Mouse (Mus musculus) monocyte, adult 2 months (primary cell): ENCODE data around the gene Gm428.
"Not testable (repeated sequence)": the region's sequence is repeated elsewhere in the genome, so short reads cannot be mapped to it uniquely, and the experiment has no call there.

Experiments
- DNase-seq, 2 experiments: peaks; one replicate each; pipeline ENCODE4 v3.0.0; 2022; ENCODE audit warnings: low spot score in 2 of 2, low read depth in 1 of 2

Gm428 gene

GRCm38 (mm10) chr4:73683216-73683615, at the start of gene Gm428:
Gene Gm428, plus strand, starts transcription at chr4:73683516.
- DNase-seq, result not testable (repeated sequence)

DNA sequence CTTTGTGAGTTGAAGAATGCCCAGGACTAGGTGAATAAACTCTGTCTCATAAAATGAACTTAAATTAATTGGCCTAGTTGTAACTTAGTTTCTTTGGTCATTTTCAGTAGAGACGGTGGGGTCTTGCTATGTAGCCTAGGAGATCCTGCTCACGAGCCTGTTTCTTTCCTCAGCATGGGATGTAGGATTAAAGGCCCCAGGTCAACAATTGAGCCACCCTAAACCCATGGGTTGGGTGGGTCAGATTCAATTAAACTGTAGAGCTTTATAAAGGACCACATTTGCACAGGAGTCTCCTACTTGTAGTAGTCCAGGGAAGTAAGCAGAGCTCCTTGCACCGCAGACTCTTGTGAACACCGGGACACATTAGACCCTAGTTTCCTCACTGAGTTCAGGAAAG, 45.5 kb upstream of the Gm428 start, which contains the start of gene Gm11236:
Gene Gm11236, plus strand, starts transcription at position 301 of the 400 bp plus-strand sequence.
- DNase-seq, result not testable (repeated sequence)

DNA sequence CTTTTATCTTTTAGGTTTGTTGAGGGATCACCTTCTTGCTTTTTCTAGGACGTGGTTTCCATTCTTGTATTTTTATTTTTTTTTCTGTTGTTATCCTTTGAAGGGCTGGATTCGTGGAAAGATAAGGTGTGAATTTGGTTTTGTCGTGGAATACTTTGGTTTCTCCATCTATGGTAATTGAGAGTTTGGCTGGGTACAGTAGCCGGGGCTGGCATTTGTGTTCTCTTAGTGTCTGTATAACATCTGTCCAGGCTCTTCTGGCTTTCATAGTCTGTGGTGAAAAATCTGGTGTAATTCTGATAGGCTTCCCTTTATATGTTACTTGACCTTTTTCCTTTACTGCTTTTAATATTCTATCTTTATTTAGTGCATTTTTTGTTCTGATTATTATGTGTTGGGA, 21.5 kb upstream of the Gm428 start:
- not testable (repeated sequence) for DNase-seq

DNA sequence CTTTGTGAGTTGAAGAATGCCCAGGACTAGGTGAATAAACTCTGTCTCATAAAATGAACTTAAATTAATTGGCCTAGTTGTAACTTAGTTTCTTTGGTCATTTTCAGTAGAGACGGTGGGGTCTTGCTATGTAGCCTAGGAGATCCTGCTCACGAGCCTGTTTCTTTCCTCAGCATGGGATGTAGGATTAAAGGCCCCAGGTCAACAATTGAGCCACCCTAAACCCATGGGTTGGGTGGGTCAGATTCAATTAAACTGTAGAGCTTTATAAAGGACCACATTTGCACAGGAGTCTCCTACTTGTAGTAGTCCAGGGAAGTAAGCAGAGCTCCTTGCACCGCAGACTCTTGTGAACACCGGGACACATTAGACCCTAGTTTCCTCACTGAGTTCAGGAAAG, 15.3 kb upstream of the Gm428 start, which contains the start of gene Gm11239:
Gene Gm11239, plus strand, starts transcription at position 301 of the 400 bp plus-strand sequence.
- DNase-seq, result not testable (repeated sequence)

DNA sequence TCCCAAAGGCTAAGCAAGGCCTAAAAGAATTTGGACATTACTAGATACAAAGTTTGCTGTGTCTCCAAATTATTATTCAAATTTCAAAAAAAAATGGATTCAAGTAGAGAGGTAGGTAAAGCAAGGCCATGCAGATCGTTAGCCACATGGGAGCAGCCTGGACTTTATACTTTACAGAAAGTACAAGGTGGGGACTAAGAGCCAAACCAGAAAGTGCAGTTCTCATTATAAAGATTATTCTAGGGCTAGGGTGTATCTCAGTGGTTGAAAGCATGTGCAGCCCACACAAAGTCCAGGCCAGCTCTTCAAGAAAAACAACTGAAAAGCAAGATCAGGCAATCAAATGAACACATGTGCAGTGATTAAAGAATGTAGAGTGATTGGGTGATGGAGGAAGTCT, 35.4 kb downstream of the Gm428 start:
- DNase-seq, result no peak

GRCm38 (mm10) chr4:73719819-73720218, 36.5 kb downstream of the Gm428 start:
- DNase-seq, result no peak
